Mouse (Mus musculus) MEL (cell line): Measurements from ENCODE around the gene Slco3a1.

ENCODE experiments used
- CHD2 ChIP-seq: IDR thresholded peaks from 2 replicates; pipeline ENCODE4 v1.6.1; 2011; ENCODE audit warnings: low read length, improper control_type of control experiment
- CTCF ChIP-seq, 3 experiments: IDR thresholded peaks in 2 of 3; conservative IDR thresholded peaks in 1 of 3; 2 replicates each; pipeline ENCODE4 v1.5.1; 2011 to 2012; ENCODE audit warnings: low read length in 3 of 3, low read depth in 2 of 3, mild to moderate bottlenecking in 2 of 3, improper control_type of control experiment in 1 of 3, inconsistent platforms in 1 of 3, mixed read lengths in 1 of 3, moderate library complexity in 1 of 3; ENCODE audit not compliant: control insufficient read depth in 1 of 3, insufficient read depth in 1 of 3, poor library complexity in 1 of 3, severe bottlenecking in 1 of 3
- MEF2A ChIP-seq: IDR thresholded peaks from 2 replicates; pipeline ENCODE4 v1.6.1; 2014; ENCODE audit warnings: low read depth, mild to moderate bottlenecking, inconsistent platforms, low read length, improper control_type of control experiment; ENCODE audit not compliant: poor library complexity, insufficient replicate concordance, severe bottlenecking; ENCODE audit errors: extremely low read depth
- POLR2A ChIP-seq, 2 experiments: IDR thresholded peaks; 2 replicates each; pipeline ENCODE4 v1.6.1; 2011 to 2012; ENCODE audit warnings: low read length in 2 of 2, mild to moderate bottlenecking in 2 of 2, control low read depth in 1 of 2, improper control_type of control experiment in 1 of 2, low read depth in 1 of 2, moderate library complexity in 1 of 2; ENCODE audit not compliant: control insufficient read depth in 1 of 2, insufficient read depth in 1 of 2, poor library complexity in 1 of 2
- ZNF384 ChIP-seq: IDR thresholded peaks from 2 replicates; pipeline ENCODE4 v1.6.1; 2012; ENCODE audit warnings: low read depth, mild to moderate bottlenecking, inconsistent platforms, low read length, improper control_type of control experiment

GRCm38 (mm10) chr7:74346451-74346850, 208.1 kb downstream of the Slco3a1 start:
- TF ChIP-seq CHD2 (no peak), POLR2A (IDR thresholded peaks at IDR 0.05; ENCODE audit: control insufficient read depth in 1 of 2, insufficient read depth in 1 of 2, low read depth in 1 of 2, low read length in 2 of 2, poor library complexity in 1 of 2) (no peak), MEF2A (no peak), ZNF384 (no peak), CTCF (IDR thresholded peaks at IDR 0.05 in 2 of 3, conservative IDR thresholded peaks at IDR 0.05 in 1 of 3; ENCODE audit: control insufficient read depth in 1 of 3, insufficient read depth in 1 of 3, low read depth in 2 of 3, low read length in 3 of 3, poor library complexity in 1 of 3, severe bottlenecking in 1 of 3) (no peak)
